Mouse (Mus musculus) brain, adult 2 months (tissue): ENCODE measurements around the gene Prkd2.

Source experiments
- DNase-seq: peaks from one replicate; pipeline ENCODE4 v3.0.0; 2011; ENCODE audit warnings: low read depth, low spot score

Gene Prkd2

GRCm38 (mm10) chr7:16893612-16894011 is 50.9 kb downstream of the Prkd2 start:
- no peak for DNase-seq

- DNase-seq, result no peak
Measured at GRCm38 (mm10) chr7:16894279-16894678, 51.6 kb downstream of the Prkd2 start.

GRCm38 (mm10) chr7:16895000-16895399 is 52.3 kb downstream of the Prkd2 start:
- DNase-seq, result peak; percentile 90

GRCm38 (mm10) chr7:16895511-16895910 is 52.8 kb downstream of the Prkd2 start:
- DNase-seq, result no peak

- DNase-seq, result no peak
Measured at GRCm38 (mm10) chr7:16900526-16900925, 57.8 kb downstream of the Prkd2 start.

- no peak for DNase-seq
Measured at GRCm38 (mm10) chr7:16903439-16903955, 60.8 kb downstream of the Prkd2 start.

- DNase-seq, result no peak
Measured at GRCm38 (mm10) chr7:16904120-16904675, 61.5 kb downstream of the Prkd2 start.

- DNase-seq, result no peak
Measured at GRCm38 (mm10) chr7:16905491-16906021, 62.9 kb downstream of the Prkd2 start.

- DNase-seq, result no peak
Measured at GRCm38 (mm10) chr7:16906281-16906680, 63.6 kb downstream of the Prkd2 start, which contains the start of gene Ptgir. Gene Ptgir, plus strand, starts transcription at chr7:16906490.

GRCm38 (mm10) chr7:16906889-16907559 is 64.3 kb downstream of the Prkd2 start:
- DNase-seq, result no peak

GRCm38 (mm10) chr7:16907842-16908241 is 65.1 kb downstream of the Prkd2 start:
- DNase-seq, result no peak

GRCm38 (mm10) chr7:16908367-16908766 is 65.7 kb downstream of the Prkd2 start:
- no peak for DNase-seq

GRCm38 (mm10) chr7:16908859-16909258 is 66.2 kb downstream of the Prkd2 start:
- DNase-seq, result no peak

- no peak for DNase-seq
Measured at GRCm38 (mm10) chr7:16909909-16910308, 67.2 kb downstream of the Prkd2 start.

- no peak for DNase-seq
Measured at GRCm38 (mm10) chr7:16911904-16912303, 69.2 kb downstream of the Prkd2 start.

GRCm38 (mm10) chr7:16912360-16912759 is 69.7 kb downstream of the Prkd2 start:
- no peak for DNase-seq

- peak; percentile 85 for DNase-seq
Measured at GRCm38 (mm10) chr7:16913806-16914452, 71.2 kb downstream of the Prkd2 start.

GRCm38 (mm10) chr7:16914453-16915343 is 72.0 kb downstream of the Prkd2 start:
- peak; percentile 16 for DNase-seq

- DNase-seq, result peak; percentile 14
Measured at GRCm38 (mm10) chr7:16915461-16916340, 73.0 kb downstream of the Prkd2 start.
